Mouse (Mus musculus): Measurements from ENCODE around the gene Eml5.

- TF ChIP-seq EP300 (IDR thresholded peaks at IDR 0.05; ENCODE audit: low read depth) (no peak), CTCF (IDR thresholded peaks at IDR 0.05; ENCODE audit: low read depth) (no peak)
Measured at GRCm38 (mm10) chr12:98835466-98835865, 65.8 kb downstream of the Eml5 start.
